Mouse (Mus musculus) intestine, postnatal 0 days (tissue): ENCODE results near the gene Mylip. TPM values are rescaled to one million over a fixed set of nuclear protein-coding genes. Genes with fewer than 3 reads are reported as not detected.
A peak's percentile ranks its signal among the peaks of the same experiment; 100 is the strongest.

Experiments
- ATAC-seq: fragments of 200-750 bp; cut with Nextera tagmentation; 2 replicates; pipeline ENCODE4 v1.8.0; 2017; ENCODE audit warnings: mild to moderate bottlenecking, moderate TSS enrichment, moderate library complexity
- H3K27ac ChIP-seq: fragments of 300-500 bp; sonication (generic); 2 replicates; pipeline ENCODE4 v1.5.1; 2014; ENCODE audit warnings: mild to moderate bottlenecking, low read depth, low read length, moderate library complexity
- H3K27me3 ChIP-seq: fragments of 300-500 bp; sonication (generic); replicated peaks from 2 replicates; pipeline ENCODE4 v1.6.1; 2014; ENCODE audit warnings: low read length, mixed read lengths; ENCODE audit not compliant: control insufficient read depth, insufficient read depth
- H3K36me3 ChIP-seq: fragments of 300-500 bp; sonication (generic); 2 replicates; pipeline ENCODE4 v1.6.1; 2014; ENCODE audit warnings: mild to moderate bottlenecking, moderate library complexity; ENCODE audit not compliant: control insufficient read depth, insufficient read depth
- H3K4me1 ChIP-seq: fragments of 300-500 bp; sonication (generic); replicated peaks from 2 replicates; pipeline ENCODE4 v1.6.1; 2014; ENCODE audit warnings: antibody characterized with exemption, low read length, mixed read lengths; ENCODE audit not compliant: control insufficient read depth, insufficient read depth
- H3K4me2 ChIP-seq: fragments of 300-500 bp; sonication (generic); replicated peaks from 2 replicates; pipeline ENCODE4 v1.6.1; 2014; ENCODE audit warnings: low read depth, mild to moderate bottlenecking, moderate library complexity
- H3K4me3 ChIP-seq: fragments of 300-500 bp; sonication (generic); 2 replicates; pipeline ENCODE4 v1.5.1; 2014; ENCODE audit warnings: low read depth, low read length
- H3K9ac ChIP-seq: fragments of 300-500 bp; sonication (generic); 2 replicates; pipeline ENCODE4 v1.6.1; 2014; ENCODE audit warnings: mild to moderate bottlenecking, low read depth, low read length
- H3K9me3 ChIP-seq: fragments of 300-500 bp; sonication (generic); 2 replicates; pipeline ENCODE4 v1.6.1; 2016; ENCODE audit warnings: mixed run types; ENCODE audit not compliant: control insufficient read depth
- CTCF ChIP-seq: sonication (generic); IDR thresholded peaks from 2 replicates; pipeline ENCODE4 v1.5.1; 2016; ENCODE audit warnings: low read depth, mild to moderate bottlenecking, control low read depth, antibody characterized with exemption, moderate library complexity
- WGBS: fragments of 180-500 bp; shearing (Covaris S2); extraction: QIAGEN DNeasy Blood & Tissue Kit; methylation state at CpG from one replicate; pipeline ENCODE4 v1.1.7; 2014; 5-methylcytosine and 5-hydroxymethylcytosine counted together
- polyA plus RNA-seq: library from polyadenylated mRNA; unstranded; fragments of >200 nt; fragmentation: Nextera tagmentation; extraction: Ambion mirVana; gene quantifications from 2 replicates; pipeline ENCODE4 v1.2.1, GENCODE M21; 2015

Gene Mylip
- polyA plus RNA-seq, 1 experiment from 2014 or later, result 2.1 TPM

DNA sequence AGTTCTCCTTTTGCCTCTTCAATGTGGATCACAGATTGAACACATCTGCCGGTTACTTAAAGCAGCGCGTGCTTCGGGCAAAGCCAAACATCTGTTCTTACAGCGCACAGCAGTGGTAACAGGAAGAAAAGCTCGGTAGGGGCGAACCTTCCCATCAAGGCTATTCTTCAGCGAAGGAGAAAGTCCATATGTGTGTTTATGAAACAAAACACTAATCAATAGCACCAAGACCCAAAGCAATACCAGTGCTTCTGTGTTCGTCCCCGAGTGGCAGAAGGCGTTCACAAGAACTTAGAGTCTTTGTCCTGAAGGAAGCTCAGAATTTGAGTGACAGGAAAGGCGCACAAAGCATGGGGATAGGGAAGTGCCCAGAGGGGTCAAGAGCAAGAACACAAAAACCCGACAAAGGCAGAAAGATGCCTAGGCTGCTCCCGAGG lies 27.1 kb downstream of the Mylip start:
- no peak overlapping the region for H3K4me3 ChIP-seq
- no peaks in the 10 kb centered on the region for H3K9me3 ChIP-seq
- no peaks in the 10 kb centered on the region for H3K4me1 ChIP-seq
- H3K27me3 ChIP-seq, result no peaks in the 10 kb centered on the region
- H3K27ac ChIP-seq, result no peak overlapping the region
- ATAC-seq, result no peak
- no peak overlapping the region for H3K9ac ChIP-seq
- TF ChIP-seq CTCF, result no peak
- WGBS, result 54% methylated on average over 14 of the region's 14 CpGs
- H3K4me2 ChIP-seq, result 0 out of 2 replicates have a peak overlapping the region, but pooled peaks have one; percentile 13
- H3K36me3 ChIP-seq, result peaks cover 4% of the 10 kb centered on the region; the same call in 1 of the 2 replicates

DNA sequence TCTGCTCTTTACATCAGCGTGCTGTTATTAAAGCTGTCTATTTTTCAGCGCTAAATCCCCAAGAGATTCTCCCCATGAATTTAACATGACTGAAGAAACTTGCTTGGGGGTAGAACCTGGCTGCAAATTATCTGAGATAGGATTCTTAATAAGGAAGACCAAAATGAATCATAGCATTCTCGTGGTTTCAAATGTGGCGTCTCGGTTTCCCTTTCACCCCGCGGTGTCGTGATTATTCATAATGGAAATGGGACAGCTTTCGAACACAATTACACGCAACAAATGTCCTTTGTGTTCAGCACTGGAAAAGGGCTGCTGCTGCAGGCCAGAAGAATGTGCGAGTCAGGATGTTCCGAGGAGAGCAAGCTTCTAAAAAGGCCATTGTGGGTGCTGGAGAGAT lies 29.4 kb downstream of the Mylip start:
- H3K4me1 ChIP-seq, result no peaks in the 10 kb centered on the region
- TF ChIP-seq CTCF, result no peak
- no peak overlapping the region for H3K4me3 ChIP-seq
- 91% methylated on average over 12 of the region's 12 CpGs for WGBS
- no peaks in the 10 kb centered on the region for H3K36me3 ChIP-seq
- no peaks in the 10 kb centered on the region for H3K27me3 ChIP-seq
- H3K9ac ChIP-seq, result no peak overlapping the region
- H3K27ac ChIP-seq, result no peak overlapping the region
- H3K4me2 ChIP-seq, result no peak overlapping the region
- no peaks in the 10 kb centered on the region for H3K9me3 ChIP-seq
- no peak for ATAC-seq

DNA sequence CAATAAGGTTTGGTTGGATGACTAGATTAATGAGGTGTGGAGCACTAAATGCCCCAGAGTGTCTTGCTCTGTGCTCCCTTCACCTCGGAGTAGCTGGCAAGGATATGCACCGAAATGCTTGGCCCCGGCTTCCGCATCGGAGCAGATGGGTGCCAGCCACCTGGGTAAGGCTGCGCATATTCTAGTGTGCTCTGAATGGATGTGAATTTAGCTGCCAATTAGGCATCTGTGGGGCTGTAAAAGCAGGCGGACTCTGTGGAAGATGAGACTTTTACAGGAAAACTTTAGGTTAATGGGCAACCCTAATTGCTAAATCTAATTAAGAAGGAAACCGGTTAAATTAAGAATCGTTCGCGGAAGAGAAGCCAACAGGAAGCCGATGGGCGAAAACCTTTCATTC lies 32.7 kb downstream of the Mylip start:
- 92% methylated on average over 13 of the region's 13 CpGs for WGBS
- no peaks in the 10 kb centered on the region for H3K4me1 ChIP-seq
- H3K27me3 ChIP-seq, result no peaks in the 10 kb centered on the region
- no peak for TF ChIP-seq CTCF
- H3K27ac ChIP-seq, result no peak overlapping the region
- H3K36me3 ChIP-seq, result no peaks in the 10 kb centered on the region
- H3K9me3 ChIP-seq, result no peaks in the 10 kb centered on the region
- H3K4me3 ChIP-seq, result no peak overlapping the region
- ATAC-seq, result no peak
- no peak overlapping the region for H3K4me2 ChIP-seq
- no peak overlapping the region for H3K9ac ChIP-seq

DNA sequence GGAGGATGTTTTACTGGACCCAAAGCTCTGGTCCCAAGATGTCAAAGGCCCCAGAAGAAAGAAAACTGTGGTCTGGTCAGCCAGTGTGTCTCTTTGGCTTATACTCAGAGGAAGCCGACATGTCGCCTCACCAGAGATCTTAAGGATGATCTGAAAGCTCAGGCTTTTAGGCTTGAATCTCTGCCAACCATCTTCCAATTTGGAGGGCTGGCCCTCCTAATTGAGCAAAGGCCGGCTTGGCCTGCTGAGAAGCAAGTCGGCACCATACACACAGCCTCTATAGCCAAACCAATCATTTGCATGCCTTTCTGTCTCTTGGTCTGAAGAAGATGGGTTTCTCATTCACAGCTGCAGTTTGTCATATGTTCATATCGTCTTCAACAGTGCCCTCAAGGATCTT lies 33.2 kb downstream of the Mylip start:
- no peak overlapping the region for H3K9ac ChIP-seq
- ATAC-seq, result no peak
- TF ChIP-seq CTCF, result no peak
- H3K4me1 ChIP-seq, result no peaks in the 10 kb centered on the region
- no peaks in the 10 kb centered on the region for H3K36me3 ChIP-seq
- H3K27ac ChIP-seq, result no peak overlapping the region
- no peak overlapping the region for H3K4me3 ChIP-seq
- H3K27me3 ChIP-seq, result no peaks in the 10 kb centered on the region
- H3K4me2 ChIP-seq, result no peak overlapping the region
- WGBS, result 70% methylated on average over 5 of the region's 5 CpGs
- no peaks in the 10 kb centered on the region for H3K9me3 ChIP-seq

DNA sequence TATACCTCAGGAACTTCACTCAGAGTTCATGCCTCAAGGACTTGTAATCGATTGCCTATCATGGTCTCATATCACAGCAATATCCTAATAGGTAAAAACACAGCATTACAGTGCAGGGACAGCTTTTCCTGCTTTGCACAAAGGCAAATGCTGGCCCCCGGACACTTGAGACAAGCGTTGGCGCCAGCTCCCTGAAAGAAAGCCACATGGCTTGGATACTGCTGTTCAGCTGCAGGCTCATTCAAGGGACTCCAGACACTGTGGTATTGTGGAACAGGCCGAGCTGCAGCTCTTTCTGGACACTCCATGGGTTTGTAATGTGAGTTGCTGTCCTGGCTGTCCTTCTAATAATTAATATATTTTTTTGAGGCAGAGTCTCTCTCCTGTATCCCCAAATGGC lies 34.4 kb downstream of the Mylip start:
- Histone ChIP-seq H3K36me3 (no peaks in the 10 kb centered on the region), H3K4me2 (no peak overlapping the region), H3K4me3 (no peak overlapping the region), H3K27me3 (no peaks in the 10 kb centered on the region), H3K4me1 (no peaks in the 10 kb centered on the region), H3K9me3 (no peaks in the 10 kb centered on the region), H3K27ac (no peak overlapping the region), H3K9ac (no peak overlapping the region)
- no peak for ATAC-seq
- WGBS, result 87% methylated on average over 5 of the region's 5 CpGs
- TF ChIP-seq CTCF, result no peak

DNA sequence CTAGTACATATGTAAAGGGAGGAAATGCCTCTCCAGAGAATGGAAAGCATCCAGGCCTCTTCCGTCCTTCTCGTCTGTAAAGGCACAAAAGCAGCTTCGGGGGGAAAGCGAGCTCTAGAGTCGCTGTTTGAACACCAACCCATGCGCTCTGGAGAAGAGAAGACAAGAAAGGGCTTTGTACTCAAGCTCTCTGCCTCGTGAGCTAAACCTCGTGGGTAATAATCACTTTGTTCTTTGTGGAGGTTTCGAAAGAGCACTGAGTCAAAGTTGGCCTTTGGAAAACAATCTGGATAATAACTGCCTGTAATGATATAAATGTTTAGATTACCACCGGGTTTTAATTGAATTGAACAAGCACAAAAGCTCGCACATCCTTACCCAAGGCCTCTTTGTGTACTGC lies 39.7 kb downstream of the Mylip start:
- Histone ChIP-seq H3K4me3 (no peak overlapping the region), H3K9me3 (no peaks in the 10 kb centered on the region), H3K36me3 (no peaks in the 10 kb centered on the region), H3K4me2 (no peak overlapping the region), H3K27me3 (no peaks in the 10 kb centered on the region), H3K27ac (no peak overlapping the region), H3K9ac (no peak overlapping the region), H3K4me1 (no peaks in the 10 kb centered on the region)
- WGBS, result 32% methylated on average over 11 of the region's 11 CpGs
- ATAC-seq, result no peak
- no peak for TF ChIP-seq CTCF

DNA sequence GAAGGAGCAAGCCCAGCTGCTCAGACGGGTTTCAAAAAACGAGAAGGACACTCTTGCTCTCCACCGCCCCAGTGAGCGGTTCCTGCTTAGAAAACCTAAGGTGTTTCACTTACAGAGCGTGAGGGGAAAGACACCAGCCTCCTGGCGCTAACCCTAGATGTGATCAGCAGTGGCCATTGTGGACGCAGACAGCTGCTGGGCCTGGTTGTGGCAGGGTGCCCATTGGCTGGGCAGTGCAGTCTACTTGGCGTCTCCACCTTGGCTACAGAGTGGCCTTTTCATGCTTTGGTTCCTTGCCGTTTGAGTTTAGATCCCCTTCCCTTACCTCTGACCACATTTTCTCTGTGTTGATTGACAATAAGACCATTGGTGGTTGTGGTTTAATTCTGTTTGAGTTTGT lies 47.6 kb downstream of the Mylip start:
- H3K27me3 ChIP-seq, result no peaks in the 10 kb centered on the region
- H3K36me3 ChIP-seq, result no peaks in the 10 kb centered on the region
- no peaks in the 10 kb centered on the region for H3K9me3 ChIP-seq
- 86% methylated on average over 9 of the region's 9 CpGs for WGBS
- no peak for ATAC-seq
- no peak overlapping the region for H3K4me2 ChIP-seq
- H3K27ac ChIP-seq, result no peak overlapping the region
- no peaks in the 10 kb centered on the region for H3K4me1 ChIP-seq
- TF ChIP-seq CTCF, result no peak
- H3K4me3 ChIP-seq, result no peak overlapping the region
- no peak overlapping the region for H3K9ac ChIP-seq
